In genomic region chr13:50417389-50418183, GRCm38 (mm10) we compare ENCODE assay signal across 7 mouse cellular contexts. TPM values are rescaled to one million over a fixed set of nuclear protein-coding genes. Genes with fewer than 3 reads are reported as not detected.
DNase-seq lines count a peak whose midpoint lies in the region; ATAC-seq and TF ChIP-seq lines count a peak whose summit lies in the region.

Fbxw17 (plus strand) TSS chr13:50417864.

- peak; percentile 96 for ATAC-seq in limb, embryonic 12.5 days (ENCODE audit: insufficient number of reproducible peaks, insufficient read depth, low FRiP score, low TSS enrichment, low read depth)
- peak; percentile 99 for ATAC-seq in midbrain, embryonic 15.5 days (replicated peaks)

- no peak for TF ChIP-seq CTCF in kidney, adult 2 months (conservative IDR thresholded peaks at IDR 0.05; ENCODE audit: insufficient read depth, insufficient read length, low read depth, low read length)
- TF ChIP-seq CTCF in spleen, adult 2 months (IDR thresholded peaks at IDR 0.05; ENCODE audit: extremely low read depth, insufficient read depth, insufficient read length, insufficient replicate concordance) = no peak

- peak within 1 kb of the TSS; percentile 91 for H3K4me3 ChIP-seq in embryonic facial prominence, embryonic 10.5 days
- peak within 1 kb of the TSS; percentile 83 for H3K4me3 ChIP-seq in kidney, adult 2 months (ENCODE audit: insufficient read depth, low read depth, low read length)
- peak within 1 kb of the TSS; percentile 89 for H3K4me3 ChIP-seq in limb, embryonic 12.5 days (replicated peaks)
- peak within 1 kb of the TSS; percentile 84 for H3K4me3 ChIP-seq in midbrain, embryonic 15.5 days
- peak within 1 kb of the TSS; percentile 89 for H3K4me3 ChIP-seq in spleen, adult 2 months (ENCODE audit: extremely low read depth, insufficient read depth, insufficient read length)

- peak within 1 kb of the TSS; percentile 90 for H3K9ac ChIP-seq in limb, embryonic 12.5 days (replicated peaks)
- H3K9ac ChIP-seq in midbrain, embryonic 15.5 days = peak within 1 kb of the TSS; percentile 86

- H3K9me3 ChIP-seq in embryonic facial prominence, embryonic 10.5 days = no peaks in the 10 kb centered on the region
- H3K9me3 ChIP-seq in limb, embryonic 12.5 days = no peaks in the 10 kb centered on the region
- no peaks in the 10 kb centered on the region for H3K9me3 ChIP-seq in midbrain, embryonic 15.5 days

- WGBS in embryonic facial prominence, embryonic 10.5 days = 12% methylated on average over 35 of the region's 35 CpGs
- WGBS in kidney, adult 2 months = 11% methylated on average over 35 of the region's 35 CpGs
- WGBS in limb, embryonic 12.5 days = 12% methylated on average over 35 of the region's 35 CpGs
- 12% methylated on average over 35 of the region's 35 CpGs for WGBS in midbrain, embryonic 15.5 days
- 14% methylated on average over 35 of the region's 35 CpGs for WGBS in spleen, adult 2 months

- H3K4me2 ChIP-seq in limb, embryonic 12.5 days = peak within 1 kb of the TSS; percentile 70
- peak within 1 kb of the TSS; percentile 66 for H3K4me2 ChIP-seq in midbrain, embryonic 15.5 days

- no peak for TF ChIP-seq POLR2A in kidney, adult 2 months (IDR thresholded peaks at IDR 0.05; ENCODE audit: low read depth, low read length)
- no peak for TF ChIP-seq POLR2A in spleen, adult 2 months (IDR thresholded peaks at IDR 0.05; ENCODE audit: low read depth, low read length)

- peaks cover 9% of the 10 kb centered on the region for H3K4me1 ChIP-seq in embryonic facial prominence, embryonic 10.5 days
- peaks cover 9% of the 10 kb centered on the region; the same call in 1 of the 2 replicates for H3K4me1 ChIP-seq in kidney, adult 2 months (ENCODE audit: control insufficient read depth, insufficient read depth, low read length)
- H3K4me1 ChIP-seq in limb, embryonic 12.5 days (replicated peaks) = peaks cover 12% of the 10 kb centered on the region; the same call in 1 of the 2 replicates
- peaks cover 15% of the 10 kb centered on the region for H3K4me1 ChIP-seq in midbrain, embryonic 15.5 days
- H3K4me1 ChIP-seq in spleen, adult 2 months (ENCODE audit: control insufficient read depth, insufficient read depth, insufficient read length) = peaks cover 6% of the 10 kb centered on the region

- H3K36me3 ChIP-seq in embryonic facial prominence, embryonic 10.5 days (replicated peaks) = peaks cover 26% of the 10 kb centered on the region
- H3K36me3 ChIP-seq in kidney, adult 2 months (ENCODE audit: control insufficient read depth, insufficient read depth, low read length) = no peaks in the 10 kb centered on the region
- H3K36me3 ChIP-seq in limb, embryonic 12.5 days = peaks cover 25% of the 10 kb centered on the region
- H3K36me3 ChIP-seq in midbrain, embryonic 15.5 days (replicated peaks) = peaks cover 6% of the 10 kb centered on the region; the same call in 1 of the 2 replicates
- H3K36me3 ChIP-seq in spleen, adult 2 months (ENCODE audit: control insufficient read depth, insufficient read depth, low read length) = no peaks in the 10 kb centered on the region

- peak within 1 kb of the TSS; percentile 91 for H3K27ac ChIP-seq in embryonic facial prominence, embryonic 10.5 days (replicated peaks)
- peak within 1 kb of the TSS; percentile 48 for H3K27ac ChIP-seq in kidney, adult 2 months (ENCODE audit: insufficient read depth, low read depth, low read length)
- peak within 1 kb of the TSS; percentile 35; the same call in 1 of the 2 replicates for H3K27ac ChIP-seq in limb, embryonic 12.5 days
- peak within 1 kb of the TSS; percentile 82 for H3K27ac ChIP-seq in midbrain, embryonic 15.5 days
- no peak within 1 kb of the TSS for H3K27ac ChIP-seq in spleen, adult 2 months (ENCODE audit: insufficient read depth, low read length)

- H3K27me3 ChIP-seq in embryonic facial prominence, embryonic 10.5 days (replicated peaks; ENCODE audit: low read depth, poor library complexity, severe bottlenecking) = no peaks in the 10 kb centered on the region
- H3K27me3 ChIP-seq in kidney, adult 2 months (replicated peaks; ENCODE audit: control insufficient read depth, insufficient read depth, low read length) = no peaks in the 10 kb centered on the region
- no peaks in the 10 kb centered on the region for H3K27me3 ChIP-seq in limb, embryonic 12.5 days
- H3K27me3 ChIP-seq in midbrain, embryonic 15.5 days (replicated peaks) = no peaks in the 10 kb centered on the region
- no peaks in the 10 kb centered on the region for H3K27me3 ChIP-seq in spleen, adult 2 months (ENCODE audit: control insufficient read depth, insufficient read depth, low read length)

- peak; percentile 88 for DNase-seq in adrenal gland, postnatal 14 days
- peak; percentile 84 for DNase-seq in embryonic facial prominence, embryonic 10.5 days (ENCODE audit: low spot score)
- DNase-seq in heart, adult 18-20 months = peak; percentile 80 to 84
- DNase-seq in kidney, adult 2 months = peak; percentile 81
- DNase-seq in spleen, adult 2 months (ENCODE audit: low read depth in 1 of 2, low spot score in 2 of 2) = peak; percentile 7 to 50

RNA-seq across cellular contexts. Expression of gene Fbxw17, which starts in this region (rescaled TPM):
- total RNA-seq in adrenal gland, postnatal 14 days (2021) = 13.0 and 15.7 TPM in 2 replicates
- polyA plus RNA-seq in embryonic facial prominence, embryonic 10.5 days (2016; fragmentation: Nextera tagmentation; extraction: Ambion mirVana) = 26.3 and 33.6 TPM in 2 replicates
- 1 to 10 TPM; 3.5 to 4.1 TPM for total RNA-seq in heart, adult 18-20 months (2021)
- polyA plus RNA-seq in kidney, adult 2 months (2012; rRNA removed) = 18.1 and 23.0 TPM in 2 replicates
- 31.3 and 42.0 TPM in 2 replicates for polyA plus RNA-seq in limb, embryonic 12.5 days (2016; fragmentation: Nextera tagmentation; extraction: Ambion mirVana)
- polyA plus RNA-seq in midbrain, embryonic 15.5 days (2015; fragmentation: Nextera tagmentation; extraction: Ambion mirVana) = 36.2 and 42.1 TPM in 2 replicates
- 12.7 and 17.2 TPM in 2 replicates for polyA plus RNA-seq in spleen, adult 2 months (2012; rRNA removed)

Comparison
In these comparisons a context has a peak if more than half of its experiments do, and no peak if none do; other contexts are left out.
1. DNase-seq: peak in every context shown above with its lines; median percentile 88 in adrenal gland, postnatal 14 days; 84 in embryonic facial prominence, embryonic 10.5 days; 82 in heart, adult 18-20 months; 81 in kidney, adult 2 months; 28 in spleen, adult 2 months.